Mouse (Mus musculus) regulatory T cell (primary cell): ENCODE measurements at regions not wholly inside any gene's neighbourhood (a gene's known extent, or its start where the extent isn't known, plus 50 kb on each side); places are given as distances from the start of the nearest gene placed in this dataset.

Experiments used
- in situ Hi-C: fragments of 300-600 bp; cut with MboI, MseI; formaldehyde crosslinking; loops from one replicate; pipeline ENCODE4 v1.15.1; 2025; ENCODE audit warnings: high pct_unique_total_duplicates

- in situ Hi-C loops: no loop called here
Observed at GRCm38 (mm10) chr2:148107607-148108115, 60.9 kb upstream of the Foxa2 start.

- in situ Hi-C loops: no loop called here
Observed at GRCm38 (mm10) chr2:148110149-148110548, 63.4 kb upstream of the Foxa2 start.

GRCm38 (mm10) chr2:148111889-148112288 is 65.1 kb upstream of the Foxa2 start:
- in situ Hi-C loops: no loop called here

- in situ Hi-C loops: no loop called here
Observed at GRCm38 (mm10) chr2:148113184-148113583, 66.4 kb upstream of the Foxa2 start.

- in situ Hi-C loops: no loop called here
Observed at GRCm38 (mm10) chr2:148114600-148114999, 67.8 kb upstream of the Foxa2 start.

GRCm38 (mm10) chr2:148116033-148116790 is 69.4 kb upstream of the Foxa2 start:
- in situ Hi-C loops: no loop called here

GRCm38 (mm10) chr2:148117420-148117819 is 70.7 kb upstream of the Foxa2 start:
- in situ Hi-C loops: no loop called here

- in situ Hi-C loops: loop anchor here (5.0 kb wide), 1 partner anchor 455 kb away; no protein-coding TSS in a partner anchor
Observed at GRCm38 (mm10) chr2:148121885-148122876, 75.4 kb upstream of the Foxa2 start.

GRCm38 (mm10) chr2:148123780-148124179 is 77.0 kb upstream of the Foxa2 start:
- in situ Hi-C loops: loop anchor here (5.0 kb wide), 1 partner anchor 454 kb away; no protein-coding TSS in a partner anchor

- in situ Hi-C loops: no loop called here
Observed at GRCm38 (mm10) chr2:148133811-148134210, 87.0 kb upstream of the Foxa2 start.

- in situ Hi-C loops: no loop called here
Observed at GRCm38 (mm10) chr2:148141936-148142335, 95.2 kb upstream of the Foxa2 start.

- in situ Hi-C loops: no loop called here
Observed at GRCm38 (mm10) chr2:148144816-148145215, 98.0 kb upstream of the Foxa2 start.

GRCm38 (mm10) chr2:148148272-148148671 is 101.5 kb upstream of the Foxa2 start:
- in situ Hi-C loops: no loop called here

- in situ Hi-C loops: no loop called here
Observed at GRCm38 (mm10) chr2:148149426-148149825, 102.7 kb upstream of the Foxa2 start.

GRCm38 (mm10) chr2:148153513-148154271 is 106.9 kb upstream of the Foxa2 start:
- in situ Hi-C loops: no loop called here

GRCm38 (mm10) chr2:148156122-148156521 is 109.4 kb upstream of the Foxa2 start:
- in situ Hi-C loops: no loop called here

GRCm38 (mm10) chr2:148159028-148159600 is 112.3 kb upstream of the Foxa2 start:
- in situ Hi-C loops: no loop called here

- in situ Hi-C loops: no loop called here
Observed at GRCm38 (mm10) chr2:148160997-148161396, 114.2 kb upstream of the Foxa2 start.

- in situ Hi-C loops: no loop called here
Observed at GRCm38 (mm10) chr2:148161966-148162365, 115.2 kb upstream of the Foxa2 start.

- in situ Hi-C loops: no loop called here
Observed at GRCm38 (mm10) chr2:148162562-148162961, 115.8 kb upstream of the Foxa2 start.

- in situ Hi-C loops: no loop called here
Observed at GRCm38 (mm10) chr2:148171113-148171512, 124.3 kb upstream of the Foxa2 start.
